Mouse (Mus musculus) forebrain, embryonic 12.5 days (tissue): ENCODE data around the gene Mrpl53. TPM values are rescaled to one million over a fixed set of nuclear protein-coding genes. Genes with fewer than 3 reads are reported as not detected.
A peak's percentile ranks its signal among the peaks of the same experiment; 100 is the strongest.

Experiments used
- ATAC-seq: fragments of 200-750 bp; cut with Nextera tagmentation; 2 replicates; pipeline ENCODE4 v1.8.0; 2017; ENCODE audit warnings: moderate TSS enrichment; ENCODE audit not compliant: low FRiP score
- H3K27ac ChIP-seq: fragments of 300-500 bp; sonication (generic); 2 replicates; pipeline ENCODE4 v1.5.1; 2016; ENCODE audit warnings: mild to moderate bottlenecking
- H3K27me3 ChIP-seq: fragments of 300-500 bp; sonication (generic); 2 replicates; pipeline ENCODE4 v1.6.1; 2016; ENCODE audit warnings: mild to moderate bottlenecking
- H3K36me3 ChIP-seq: fragments of 300-500 bp; sonication (generic); replicated peaks from 2 replicates; pipeline ENCODE4 v1.6.1; 2016; ENCODE audit warnings: mild to moderate bottlenecking
- H3K4me1 ChIP-seq: fragments of 300-500 bp; sonication (generic); 2 replicates; pipeline ENCODE4 v1.6.1; 2016
- H3K4me2 ChIP-seq: fragments of 300-500 bp; sonication (generic); 2 replicates; pipeline ENCODE4 v1.6.1; 2016; ENCODE audit warnings: mild to moderate bottlenecking, moderate library complexity
- H3K4me3 ChIP-seq: fragments of 300-500 bp; sonication (generic); replicated peaks from 2 replicates; pipeline ENCODE4 v1.5.1; 2016; ENCODE audit warnings: mild to moderate bottlenecking
- H3K9ac ChIP-seq: fragments of 300-500 bp; sonication (generic); 2 replicates; pipeline ENCODE4 v1.6.1; 2016; ENCODE audit warnings: mild to moderate bottlenecking
- H3K9me3 ChIP-seq: fragments of 300-500 bp; sonication (generic); 2 replicates; pipeline ENCODE4 v1.6.1; 2016
- WGBS: fragments of 180-500 bp; shearing (Covaris S2); methylation state at CpG from one replicate; pipeline ENCODE4 v1.1.7; 2016; 5-methylcytosine and 5-hydroxymethylcytosine counted together
- polyA plus RNA-seq: library from polyadenylated mRNA; unstranded; fragments of >200 nt; fragmentation: Nextera tagmentation; extraction: Ambion mirVana; gene quantifications from 2 replicates; pipeline ENCODE4 v1.2.1, GENCODE M21; 2016

Mrpl53 gene
- polyA plus RNA-seq, 1 experiment from 2014 or later, result 117 TPM

DNA sequence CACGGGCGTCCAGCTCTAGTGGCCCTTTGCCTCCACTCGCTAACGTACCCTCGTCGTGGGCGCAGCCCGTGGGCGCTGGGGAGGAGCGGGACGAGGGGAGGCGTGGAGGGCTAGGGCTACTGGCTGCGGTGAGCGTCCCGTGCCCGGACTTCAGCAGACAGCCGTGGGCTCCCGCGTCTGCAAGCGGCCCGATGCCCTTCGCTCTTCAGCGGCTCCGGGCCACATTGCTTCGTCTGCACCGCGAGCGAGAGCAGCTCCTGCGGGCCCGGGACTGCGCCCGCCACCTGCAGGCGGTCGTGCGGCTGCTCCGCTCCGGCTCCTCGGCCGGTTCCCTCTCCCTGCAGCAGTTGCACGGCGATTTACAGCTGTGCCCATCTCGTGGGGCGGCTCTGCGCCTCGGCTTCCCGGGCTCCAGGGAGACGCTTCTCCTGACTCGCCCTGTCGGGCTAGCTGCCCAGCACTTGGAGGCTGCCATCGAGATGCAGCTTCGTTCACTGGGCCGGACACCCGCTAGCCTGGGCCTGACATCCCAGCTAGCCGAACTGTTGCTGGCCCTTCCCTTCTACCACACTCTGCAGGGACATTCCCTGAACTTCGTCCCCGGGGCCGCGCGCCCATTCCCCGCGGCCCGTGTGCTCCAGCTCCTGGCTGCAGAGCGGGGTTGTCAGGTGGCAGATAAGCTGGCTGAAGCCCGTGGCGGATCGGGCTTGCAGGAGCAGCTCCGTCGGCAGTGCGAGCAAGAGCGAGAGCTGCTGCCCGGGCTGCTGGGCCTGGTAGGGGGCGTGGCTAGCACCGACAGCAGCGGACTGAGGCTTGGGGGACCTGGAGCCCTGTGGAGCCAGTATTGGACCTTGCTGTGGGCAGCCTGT is 6.9 kb upstream of the Mrpl53 start:
- peak; percentile 78 for ATAC-seq
- peaks cover 24% of the 10 kb centered on the region for H3K27me3 ChIP-seq
- H3K9me3 ChIP-seq, result no peaks in the 10 kb centered on the region
- peak overlapping the region; percentile 77 for H3K4me3 ChIP-seq
- no peaks in the 10 kb centered on the region for H3K36me3 ChIP-seq
- H3K4me1 ChIP-seq, result peaks cover 21% of the 10 kb centered on the region
- H3K27ac ChIP-seq, result peak overlapping the region; percentile 64
- under 1% methylated on average over 74 of the region's 74 CpGs for whole genome bisulfite sequencing
- peak overlapping the region; percentile 94 for H3K4me2 ChIP-seq
- peak overlapping the region; percentile 69 for H3K9ac ChIP-seq

DNA sequence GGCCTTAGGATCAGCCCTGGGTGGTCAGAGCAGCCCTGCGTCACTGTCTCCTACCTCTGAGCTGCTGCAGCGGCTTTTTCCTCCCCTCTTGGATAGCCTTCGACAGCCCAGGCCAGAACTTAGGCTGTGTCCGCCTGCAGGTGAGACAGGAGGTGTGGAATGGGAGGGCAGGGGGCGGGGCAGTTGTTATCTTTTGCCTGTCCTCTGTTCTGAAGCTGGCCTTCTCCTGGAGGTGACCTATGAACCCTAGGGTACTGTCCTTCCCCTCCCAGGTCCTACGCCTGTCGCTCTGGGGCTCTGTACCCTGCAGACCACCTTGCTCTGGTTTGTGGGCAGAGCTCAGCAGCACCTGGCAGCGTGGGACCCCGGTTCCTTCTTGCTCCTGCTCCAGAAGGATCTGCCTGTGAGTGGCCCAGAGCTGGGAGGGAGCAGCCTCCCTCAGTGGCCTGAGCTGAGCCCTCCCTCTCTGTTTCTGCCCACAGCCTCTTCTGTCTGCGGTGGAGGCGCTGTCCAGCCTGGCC is 5.7 kb upstream of the Mrpl53 start:
- peak overlapping the region; percentile 94 for H3K4me2 ChIP-seq
- H3K27ac ChIP-seq, result no peak overlapping the region
- H3K9me3 ChIP-seq, result no peaks in the 10 kb centered on the region
- peaks cover 24% of the 10 kb centered on the region for H3K27me3 ChIP-seq
- 40% methylated on average over 11 of the region's 11 CpGs for WGBS
- no peak for ATAC-seq
- H3K4me1 ChIP-seq, result peaks cover 28% of the 10 kb centered on the region
- H3K36me3 ChIP-seq, result no peaks in the 10 kb centered on the region
- peak overlapping the region; percentile 69 for H3K9ac ChIP-seq
- no peak overlapping the region; the same call in 1 of the 2 replicates for H3K4me3 ChIP-seq

DNA sequence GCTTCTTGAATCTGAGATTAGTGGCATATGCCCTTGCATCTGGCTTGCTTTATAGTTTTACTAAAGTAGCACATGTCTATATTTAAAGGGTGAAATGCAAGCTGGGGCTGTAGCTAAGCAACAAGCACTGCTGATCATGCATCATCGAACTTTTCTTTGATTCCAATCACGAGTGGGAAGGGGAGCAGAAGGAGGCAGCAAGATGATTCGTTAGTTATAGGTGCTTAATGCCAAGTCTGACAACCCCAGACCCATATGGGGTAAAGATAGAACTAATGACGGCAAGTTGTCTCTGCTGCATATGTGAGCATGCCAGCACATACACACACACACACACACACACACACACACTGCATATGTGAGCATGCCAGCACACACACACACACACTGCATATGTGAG is 4.7 kb upstream of the Mrpl53 start:
- no peak for ATAC-seq

DNA sequence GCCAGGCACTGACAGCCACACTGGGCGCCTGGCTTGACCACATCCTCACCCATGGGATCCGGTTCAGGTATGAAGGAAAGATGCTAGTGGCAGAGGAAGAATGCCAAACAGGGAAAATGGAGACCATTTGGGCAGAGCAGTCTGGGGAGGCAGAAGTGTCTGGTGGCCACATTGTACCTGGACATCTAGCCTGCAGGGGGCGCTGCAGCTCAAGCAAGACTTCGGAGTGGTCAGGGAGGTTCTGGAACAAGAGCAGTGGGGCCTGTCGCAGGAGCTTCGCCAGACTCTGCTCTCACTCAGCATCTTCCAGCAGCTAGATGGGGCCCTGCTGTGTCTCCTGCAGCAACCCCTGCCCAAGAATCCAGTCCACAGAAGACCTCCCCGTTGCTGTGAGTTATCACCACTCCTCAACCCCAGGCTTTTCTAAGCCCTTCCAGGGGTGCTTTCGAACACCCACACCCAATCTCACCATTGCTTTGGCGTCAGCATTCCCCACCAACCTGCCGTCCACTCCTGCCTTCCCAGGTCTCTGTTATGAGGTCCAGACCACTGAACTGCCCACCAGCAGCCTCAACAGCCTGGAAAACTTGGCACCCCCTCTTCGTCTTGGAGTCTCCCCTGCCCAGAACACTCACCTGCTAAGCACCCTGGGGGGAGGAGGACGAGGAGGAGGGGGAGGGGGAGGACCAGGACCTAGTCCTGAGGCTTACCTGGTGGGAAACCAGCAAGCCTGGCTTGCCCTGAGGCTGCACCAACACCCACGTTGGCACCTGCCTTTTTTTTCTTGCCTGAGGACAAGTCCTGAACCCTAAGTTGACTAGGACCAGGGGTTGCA is 1.1 kb upstream of the Mrpl53 start:
- WGBS, result 35% methylated on average over 13 of the region's 13 CpGs

More for the DNA sequence above, 4.7 kb upstream of the Mrpl53 start:
- WGBS, result 68% methylated on average over 4 of the region's 4 CpGs
- H3K4me1 ChIP-seq, result peaks cover 34% of the 10 kb centered on the region
- H3K9ac ChIP-seq, result no peak overlapping the region
- no peaks in the 10 kb centered on the region for H3K36me3 ChIP-seq
- no peak overlapping the region for H3K27ac ChIP-seq
- H3K9me3 ChIP-seq, result no peaks in the 10 kb centered on the region
- no peak overlapping the region for H3K4me3 ChIP-seq
- peaks cover 24% of the 10 kb centered on the region for H3K27me3 ChIP-seq
- no peak overlapping the region for H3K4me2 ChIP-seq

DNA sequence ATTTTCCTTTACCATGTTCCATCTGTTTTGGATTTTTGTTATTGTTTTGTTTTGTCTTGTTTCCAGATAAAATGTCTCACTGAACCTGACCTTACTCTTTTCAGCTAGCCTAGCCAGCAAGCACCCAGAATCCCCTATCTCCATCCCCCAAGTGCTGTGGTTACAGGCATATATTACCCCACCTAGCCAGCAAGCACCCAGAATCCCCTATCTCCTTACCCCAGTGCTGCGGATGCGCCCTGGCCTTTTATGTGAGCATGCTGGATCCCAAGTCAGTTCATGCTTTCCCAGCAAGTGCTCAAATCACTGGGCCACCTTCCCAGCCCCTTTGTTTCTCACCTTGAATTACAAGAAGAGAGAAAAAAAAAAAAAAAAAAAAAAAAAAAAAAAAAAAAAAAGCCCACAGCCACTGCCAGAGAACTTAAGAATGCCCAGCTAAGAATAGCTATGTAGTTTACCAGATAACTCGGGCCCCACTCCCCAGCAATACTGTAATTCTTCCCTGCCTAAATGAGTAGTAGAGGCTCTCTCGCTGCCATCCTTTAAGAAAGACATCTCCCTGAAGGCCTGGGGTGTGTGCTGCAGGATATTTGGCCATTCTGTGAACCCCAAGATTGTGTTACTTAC is 2.8 kb downstream of the Mrpl53 start:
- no peak for ATAC-seq
- H3K36me3 ChIP-seq, result peaks cover 5% of the 10 kb centered on the region; the same call in 1 of the 2 replicates
- no peak overlapping the region for H3K27ac ChIP-seq
- no peaks in the 10 kb centered on the region for H3K9me3 ChIP-seq
- H3K27me3 ChIP-seq, result no peaks in the 10 kb centered on the region
- WGBS, result 86% methylated on average over 4 of the region's 4 CpGs
- peaks cover 39% of the 10 kb centered on the region for H3K4me1 ChIP-seq
- no peak overlapping the region for H3K4me2 ChIP-seq
- H3K4me3 ChIP-seq, result no peak overlapping the region
- H3K9ac ChIP-seq, result no peak overlapping the region

More for the DNA sequence above, 1.1 kb upstream of the Mrpl53 start:
- peak; percentile 51; the same call in 1 of the 2 replicates for ATAC-seq
- Histone ChIP-seq H3K4me2 (peak overlapping the region; percentile 90), H3K4me3 (peak overlapping the region; percentile 91), H3K9me3 (no peaks in the 10 kb centered on the region), H3K27ac (0 out of 2 replicates have a peak overlapping the region, but pooled peaks have one; percentile 78), H3K36me3 (peaks cover 5% of the 10 kb centered on the region; the same call in 1 of the 2 replicates), H3K9ac (peak overlapping the region; percentile 89; the same call in 1 of the 2 replicates), H3K4me1 (peaks cover 31% of the 10 kb centered on the region), H3K27me3 (peaks cover 8% of the 10 kb centered on the region)

DNA sequence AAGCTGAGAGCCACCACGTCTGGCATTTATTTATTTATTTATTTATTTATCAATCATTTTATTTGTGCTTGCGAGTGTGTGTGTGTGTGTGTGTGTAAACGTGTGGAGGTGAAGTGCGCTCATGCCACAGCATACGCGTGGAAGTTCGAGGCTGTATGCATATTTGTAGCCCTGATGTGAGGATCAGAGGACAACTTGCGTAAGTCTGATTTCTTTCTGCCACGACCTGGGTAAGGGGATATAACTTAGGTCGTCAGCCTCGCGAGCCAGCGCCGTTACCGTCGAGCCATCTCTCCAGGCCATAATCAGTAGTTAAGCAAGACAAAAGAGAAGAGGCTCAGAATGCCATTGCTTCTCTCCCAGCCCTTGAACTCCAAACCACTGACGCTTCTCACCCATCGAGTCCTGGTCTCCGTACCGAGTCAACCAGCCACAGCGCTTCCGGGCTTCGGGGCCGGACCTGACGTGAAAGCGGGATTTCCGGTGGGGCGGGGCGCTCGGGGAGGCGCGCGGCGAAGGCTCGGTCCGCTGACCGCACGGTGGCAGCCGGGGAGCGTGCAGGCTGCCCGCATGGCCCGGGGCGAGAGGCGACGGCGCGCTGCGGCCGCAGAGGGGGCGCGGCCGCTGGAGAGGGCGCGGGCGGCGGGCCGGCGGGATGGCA is 6.3 kb downstream of the Mrpl53 start, which contains the start of gene Mogs:
TSS of gene Mogs (plus strand) at position 486 of the 661 bp plus-strand sequence.
- WGBS, result 2% methylated on average over 45 of the region's 58 CpGs
- no peaks in the 10 kb centered on the region for H3K9me3 ChIP-seq
- H3K9ac ChIP-seq, result peak within 1 kb of the TSS; percentile 92
- peak within 1 kb of the TSS; percentile 83 for H3K4me3 ChIP-seq
- no peaks in the 10 kb centered on the region for H3K27me3 ChIP-seq
- ATAC-seq, result peak; percentile 92
- peaks cover 42% of the 10 kb centered on the region for H3K4me1 ChIP-seq
- H3K4me2 ChIP-seq, result peak within 1 kb of the TSS; percentile 96
- peaks cover 34% of the 10 kb centered on the region for H3K36me3 ChIP-seq
- peak within 1 kb of the TSS; percentile 79 for H3K27ac ChIP-seq

DNA sequence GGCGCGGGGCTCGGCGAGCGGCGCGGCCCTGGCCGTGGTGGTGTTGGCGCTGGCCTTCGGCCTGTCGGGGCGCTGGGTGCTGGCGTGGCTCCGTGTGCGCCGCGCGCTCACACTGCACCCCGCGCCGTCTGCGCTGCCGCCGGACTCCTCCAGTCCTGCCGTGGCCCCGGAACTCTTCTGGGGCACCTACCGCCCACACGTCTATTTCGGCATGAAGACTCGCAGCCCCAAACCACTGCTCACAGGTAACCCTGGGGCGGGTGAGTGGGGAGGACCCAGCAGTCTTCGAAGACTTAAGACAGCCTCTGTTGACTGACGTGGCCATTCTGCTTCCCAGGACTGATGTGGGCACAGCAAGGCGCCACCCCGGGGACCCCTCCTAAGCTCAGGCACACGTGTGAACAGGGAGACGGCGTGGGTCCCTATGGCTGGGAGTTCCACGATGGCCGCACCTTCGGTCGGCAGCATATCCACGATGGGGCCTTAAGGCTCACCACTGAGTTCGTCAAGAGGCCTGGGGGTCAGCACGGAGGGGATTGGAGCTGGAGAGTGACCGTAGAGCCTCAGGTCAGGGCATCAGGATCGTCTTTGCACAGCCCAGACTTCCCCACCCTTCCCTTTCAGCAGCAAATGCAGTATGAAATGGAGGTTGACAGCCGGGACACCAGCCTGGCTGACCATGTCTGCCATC is 7.0 kb downstream of the Mrpl53 start:
- ATAC-seq, result peak; percentile 75
- Histone ChIP-seq H3K27ac (peak overlapping the region; percentile 79), H3K4me2 (peak overlapping the region; percentile 96), H3K4me1 (peaks cover 44% of the 10 kb centered on the region), H3K9me3 (no peaks in the 10 kb centered on the region), H3K9ac (peak overlapping the region; percentile 92), H3K27me3 (no peaks in the 10 kb centered on the region), H3K4me3 (peak overlapping the region; percentile 83), H3K36me3 (peaks cover 34% of the 10 kb centered on the region)
- WGBS, result 3% methylated on average over 27 of the region's 48 CpGs

DNA sequence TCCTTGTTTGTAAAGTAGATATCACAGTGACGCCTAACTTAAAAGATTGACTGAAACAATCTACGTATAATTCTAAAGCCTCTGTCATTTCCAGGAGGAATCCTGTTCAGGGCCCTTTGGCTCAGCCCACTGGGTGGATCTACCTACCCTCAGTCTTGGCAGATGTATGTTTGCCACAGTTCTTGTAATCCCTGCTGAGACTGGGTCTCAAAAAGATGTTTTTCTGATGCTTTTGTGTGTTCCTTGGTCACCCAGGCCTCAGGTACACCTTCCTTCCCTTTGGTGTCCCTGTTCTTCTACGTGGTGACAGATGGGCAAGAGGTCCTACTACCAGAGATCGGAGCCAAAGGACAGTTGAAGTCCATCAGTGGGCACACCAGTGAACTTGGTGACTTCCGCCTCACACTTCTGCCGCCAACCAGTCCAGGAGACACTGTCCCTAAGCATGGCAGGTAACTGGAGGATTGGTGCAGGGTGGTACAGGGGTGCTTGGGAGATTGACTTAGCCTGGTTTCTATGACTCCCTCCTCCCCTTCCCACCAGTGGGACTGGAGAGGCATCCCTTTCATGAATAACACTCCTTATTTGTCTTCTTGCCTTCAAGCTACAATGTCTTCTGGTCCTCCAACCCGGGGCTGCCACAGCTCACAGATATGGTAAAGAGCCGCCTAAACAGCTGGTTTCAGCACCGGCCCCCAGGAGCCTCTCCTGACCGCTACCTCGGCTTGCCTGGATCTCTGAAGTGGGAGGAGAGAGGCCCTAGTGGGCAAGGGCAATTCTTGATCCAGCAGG is 7.7 kb downstream of the Mrpl53 start:
- Histone ChIP-seq H3K4me1 (peaks cover 44% of the 10 kb centered on the region), H3K27me3 (no peaks in the 10 kb centered on the region), H3K4me2 (peak overlapping the region; percentile 96), H3K9ac (peak overlapping the region; percentile 92), H3K27ac (no peak overlapping the region), H3K9me3 (no peaks in the 10 kb centered on the region), H3K36me3 (peaks cover 29% of the 10 kb centered on the region), H3K4me3 (peak overlapping the region; percentile 83)
- no peak for ATAC-seq
- WGBS, result 88% methylated on average over 11 of the region's 11 CpGs

DNA sequence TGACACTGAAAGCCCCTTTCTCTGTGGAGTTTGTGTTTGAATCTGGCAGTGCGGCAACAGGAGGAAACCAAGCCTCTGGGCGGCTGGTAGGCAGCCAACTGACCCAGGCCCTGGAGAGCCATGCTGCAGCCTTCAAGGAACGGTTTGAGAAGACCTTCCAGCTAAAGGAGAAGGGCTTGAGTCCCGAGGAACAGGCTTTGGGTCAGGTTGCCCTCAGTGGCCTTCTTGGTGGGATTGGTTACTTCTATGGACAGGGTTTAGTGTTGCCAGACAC is 8.3 kb downstream of the Mrpl53 start:
- no peak overlapping the region for H3K27ac ChIP-seq
- no peaks in the 10 kb centered on the region for H3K9me3 ChIP-seq
- H3K4me2 ChIP-seq, result peak overlapping the region; percentile 6; the same call in 1 of the 2 replicates
- WGBS, result 91% methylated on average over 4 of the region's 4 CpGs
- H3K27me3 ChIP-seq, result no peaks in the 10 kb centered on the region
- ATAC-seq, result no peak
- H3K4me3 ChIP-seq, result peak overlapping the region; percentile 83; the same call in 1 of the 2 replicates
- H3K9ac ChIP-seq, result no peak overlapping the region
- peaks cover 45% of the 10 kb centered on the region for H3K4me1 ChIP-seq
- peaks cover 29% of the 10 kb centered on the region for H3K36me3 ChIP-seq

DNA sequence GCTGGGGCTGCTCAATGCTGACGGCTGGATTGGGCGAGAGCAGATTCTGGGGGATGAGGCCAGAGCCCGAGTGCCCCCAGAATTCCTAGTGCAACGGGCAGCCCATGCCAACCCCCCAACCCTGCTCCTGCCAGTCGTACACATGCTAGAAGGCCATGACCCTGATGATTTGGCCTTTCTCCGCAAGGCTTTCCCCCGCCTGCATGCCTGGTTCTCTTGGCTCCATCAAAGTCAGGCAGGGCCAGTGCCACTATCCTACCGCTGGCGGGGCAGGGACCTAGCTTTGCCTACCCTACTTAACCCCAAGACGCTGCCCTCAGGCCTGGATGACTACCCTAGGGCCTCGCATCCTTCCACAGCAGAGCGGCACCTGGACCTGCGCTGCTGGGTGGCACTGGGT is 8.8 kb downstream of the Mrpl53 start:
- 91% methylated on average over 13 of the region's 13 CpGs for WGBS
- Histone ChIP-seq H3K4me2 (no peak overlapping the region), H3K27ac (no peak overlapping the region), H3K27me3 (no peaks in the 10 kb centered on the region), H3K9ac (no peak overlapping the region), H3K36me3 (peaks cover 29% of the 10 kb centered on the region), H3K9me3 (no peaks in the 10 kb centered on the region), H3K4me1 (peaks cover 50% of the 10 kb centered on the region), H3K4me3 (no peak overlapping the region)
- ATAC-seq, result no peak
